Mouse (Mus musculus) telencephalon, adult 2 months (tissue): ENCODE results near the gene Ppp6r1.

ENCODE experiments used
- DNase-seq: peaks from one replicate; pipeline ENCODE4 v3.0.0-alpha.2; 2011; ENCODE audit warnings: low read depth, low spot score

Gene Ppp6r1

GRCm38 (mm10) chr7:4658128-4658907 lies 501 bp downstream of the Ppp6r1 start:
- no peak for DNase-seq

- DNase-seq = peak; percentile 60
These were observed 1.2 kb downstream of the Ppp6r1 start for GRCm38 (mm10) chr7:4657521-4658127.

- DNase-seq = no peak
These were observed 2.0 kb downstream of the Ppp6r1 start for GRCm38 (mm10) chr7:4656818-4657217.

GRCm38 (mm10) chr7:4655916-4656315 lies 2.9 kb downstream of the Ppp6r1 start:
- DNase-seq = no peak

- DNase-seq = no peak
These were observed 3.4 kb downstream of the Ppp6r1 start for GRCm38 (mm10) chr7:4655393-4655792.

GRCm38 (mm10) chr7:4654221-4654620 lies 4.6 kb downstream of the Ppp6r1 start:
- DNase-seq = no peak

GRCm38 (mm10) chr7:4653780-4654179 lies 5.0 kb downstream of the Ppp6r1 start:
- peak; percentile 64 for DNase-seq

- no peak for DNase-seq
These were observed 5.5 kb downstream of the Ppp6r1 start for GRCm38 (mm10) chr7:4653351-4653750.

- no peak for DNase-seq
These were observed 6.1 kb downstream of the Ppp6r1 start for GRCm38 (mm10) chr7:4652726-4653125.

- DNase-seq = no peak
These were observed 7.2 kb downstream of the Ppp6r1 start for GRCm38 (mm10) chr7:4651581-4651980.

GRCm38 (mm10) chr7:4647992-4648391 lies 10.8 kb downstream of the Ppp6r1 start:
- DNase-seq = no peak

- DNase-seq = no peak
These were observed 11.5 kb downstream of the Ppp6r1 start for GRCm38 (mm10) chr7:4647291-4647690.

GRCm38 (mm10) chr7:4646806-4647205 lies 12.0 kb downstream of the Ppp6r1 start:
- no peak for DNase-seq

- no peak for DNase-seq
These were observed 15.6 kb downstream of the Ppp6r1 start for GRCm38 (mm10) chr7:4643225-4643624.

GRCm38 (mm10) chr7:4641956-4642355 lies 16.9 kb downstream of the Ppp6r1 start:
- DNase-seq = no peak

GRCm38 (mm10) chr7:4641155-4641554 lies 17.7 kb downstream of the Ppp6r1 start:
- DNase-seq = no peak

GRCm38 (mm10) chr7:4636179-4636578 lies 22.6 kb downstream of the Ppp6r1 start:
- DNase-seq = no peak

- DNase-seq = no peak
These were observed 27.8 kb downstream of the Ppp6r1 start, which contains the start of gene Tmem86b for GRCm38 (mm10) chr7:4631031-4631430. TSS of gene Tmem86b (minus strand) at chr7:4631422.

- DNase-seq = no peak
These were observed 28.6 kb downstream of the Ppp6r1 start for GRCm38 (mm10) chr7:4630198-4630597.

GRCm38 (mm10) chr7:4629586-4629985 lies 29.2 kb downstream of the Ppp6r1 start:
- DNase-seq = no peak

- no peak for DNase-seq
These were observed 32.9 kb downstream of the Ppp6r1 start for GRCm38 (mm10) chr7:4625928-4626327.

- DNase-seq = peak; percentile 5
These were observed 34.5 kb downstream of the Ppp6r1 start for GRCm38 (mm10) chr7:4624343-4624742.

- DNase-seq = peak; percentile 18
These were observed 35.2 kb downstream of the Ppp6r1 start for GRCm38 (mm10) chr7:4623544-4624189.
